ENCODE assay signal across 11 mouse cellular contexts in genomic region chr2:79571910-79572309, GRCm38 (mm10).
"Had no signal": no experiment of that assay in that cellular context is flagged by ENCODE, and none has a peak within 500 bp of the region (broad histone marks: within the 10 kb centered on the region; RNA-seq: fewer than 3 reads in every experiment).

No protein-coding gene starts in this region.

- H3K27ac ChIP-seq: kidney, embryonic 15.5 days; limb, embryonic 13.5 days; liver, embryonic 14.5 days; midbrain, embryonic 13.5 days; neural tube, embryonic 15.5 days; stomach, postnatal 0 days had no signal

- ATAC-seq: midbrain, embryonic 13.5 days had no signal

- H3K9me3 ChIP-seq: kidney, embryonic 15.5 days; limb, embryonic 13.5 days; midbrain, embryonic 13.5 days; neural tube, embryonic 15.5 days had no signal

- H3K9ac ChIP-seq: kidney, embryonic 15.5 days; limb, embryonic 13.5 days; liver, embryonic 14.5 days; midbrain, embryonic 13.5 days; neural tube, embryonic 15.5 days had no signal

- H3K4me2 ChIP-seq: kidney, embryonic 15.5 days; limb, embryonic 13.5 days; midbrain, embryonic 13.5 days; neural tube, embryonic 15.5 days had no signal

- H3K4me1 ChIP-seq: kidney, embryonic 15.5 days; limb, embryonic 13.5 days; midbrain, embryonic 13.5 days; neural tube, embryonic 15.5 days had no signal

- H3K36me3 ChIP-seq: kidney, embryonic 15.5 days; limb, embryonic 13.5 days; midbrain, embryonic 13.5 days; neural tube, embryonic 15.5 days had no signal

- DNase-seq: kidney, postnatal 25 days; left cerebral cortex, postnatal 4 days; lung, adult 18-20 months; thymus, adult 18-20 months; thymus, postnatal 14 days had no signal

- H3K27me3 ChIP-seq: kidney, embryonic 15.5 days; limb, embryonic 13.5 days; midbrain, embryonic 13.5 days; neural tube, embryonic 15.5 days had no signal

- H3K4me3 ChIP-seq: kidney, embryonic 15.5 days; limb, embryonic 13.5 days; midbrain, embryonic 13.5 days; neural tube, embryonic 15.5 days had no signal
